Mouse (Mus musculus): ENCODE measurements around the gene Id2. TPM values are rescaled to one million over a fixed set of nuclear protein-coding genes. Genes with fewer than 3 reads are reported as not detected.

The Id2 gene
- polyA plus RNA-seq (2012; rRNA removed) = 130 and 168 TPM in 2 replicates

DNA sequence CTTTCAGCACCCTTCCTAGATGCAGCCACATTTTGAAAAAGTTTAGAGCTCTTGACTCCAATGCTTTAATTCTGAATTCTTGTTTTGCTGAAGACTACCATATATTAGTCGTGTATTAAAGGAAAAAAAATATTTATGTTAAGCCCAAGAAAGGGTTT is at the start of gene Id2:
Gene Id2, minus strand, starts transcription at position 89 of the 158 bp plus-strand sequence.
- no peak for DNase-seq (ENCODE audit: low read depth)
- TF ChIP-seq POLR2A (IDR thresholded peaks at IDR 0.05; ENCODE audit: borderline replicate concordance, extremely low read depth, insufficient read depth, insufficient read length, poor library complexity, severe bottlenecking) (no peak), CTCF (IDR thresholded peaks at IDR 0.05; ENCODE audit: borderline replicate concordance, extremely low read depth, insufficient read depth, insufficient read length) (no peak)

GRCm38 (mm10) chr12:25145344-25145698 is 48.4 kb upstream of the Id2 start:
- TF ChIP-seq CTCF (IDR thresholded peaks at IDR 0.05; ENCODE audit: borderline replicate concordance, extremely low read depth, insufficient read depth, insufficient read length) (no peak), POLR2A (IDR thresholded peaks at IDR 0.05; ENCODE audit: borderline replicate concordance, extremely low read depth, insufficient read depth, insufficient read length, poor library complexity, severe bottlenecking) (no peak)
- DNase-seq (ENCODE audit: low read depth) = no peak

DNA sequence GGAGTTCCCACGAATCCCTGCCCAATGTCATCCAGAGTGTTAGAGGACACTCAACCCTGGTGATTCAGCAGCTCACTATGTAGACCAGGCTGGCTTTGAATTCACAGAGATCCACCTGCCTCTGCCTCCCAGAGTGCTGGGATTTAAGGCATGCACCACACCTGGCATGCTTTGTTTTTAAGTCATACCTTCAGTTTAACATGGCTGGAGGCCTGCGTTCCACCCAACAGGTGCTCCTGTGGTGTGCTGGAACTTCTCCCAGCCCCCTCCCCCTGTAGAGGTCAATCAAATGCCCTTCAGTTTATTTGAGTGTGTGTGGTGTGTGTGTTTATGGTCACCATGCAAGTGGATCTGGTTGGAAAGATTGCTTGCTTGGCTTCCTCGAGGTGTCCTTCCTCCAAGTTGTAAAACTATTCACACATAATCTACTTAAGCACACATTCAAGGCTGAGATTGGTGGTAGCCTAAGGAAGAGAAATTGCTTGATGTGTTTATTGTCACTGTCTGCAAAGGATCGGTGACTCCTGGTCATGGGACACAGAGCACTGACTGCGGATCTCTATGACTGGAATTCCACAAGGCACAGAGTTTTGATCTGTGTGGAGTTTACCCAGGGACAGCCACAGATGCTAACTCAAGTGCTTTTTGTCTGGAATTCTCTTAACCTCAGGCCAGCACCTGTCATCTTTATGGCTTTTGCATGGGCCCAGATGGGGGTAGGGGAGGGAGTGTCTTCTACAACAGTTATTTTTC is 47.8 kb upstream of the Id2 start:
- no peak for TF ChIP-seq CTCF (IDR thresholded peaks at IDR 0.05; ENCODE audit: borderline replicate concordance, extremely low read depth, insufficient read depth, insufficient read length)
- no peak for TF ChIP-seq POLR2A (IDR thresholded peaks at IDR 0.05; ENCODE audit: borderline replicate concordance, extremely low read depth, insufficient read depth, insufficient read length, poor library complexity, severe bottlenecking)
- no peak for DNase-seq (ENCODE audit: low read depth)

GRCm38 (mm10) chr12:25143492-25143891 is 46.6 kb upstream of the Id2 start:
- DNase-seq (ENCODE audit: low read depth) = no peak
- no peak for TF ChIP-seq POLR2A (IDR thresholded peaks at IDR 0.05; ENCODE audit: borderline replicate concordance, extremely low read depth, insufficient read depth, insufficient read length, poor library complexity, severe bottlenecking)
- TF ChIP-seq CTCF (IDR thresholded peaks at IDR 0.05; ENCODE audit: borderline replicate concordance, extremely low read depth, insufficient read depth, insufficient read length) = no peak

DNA sequence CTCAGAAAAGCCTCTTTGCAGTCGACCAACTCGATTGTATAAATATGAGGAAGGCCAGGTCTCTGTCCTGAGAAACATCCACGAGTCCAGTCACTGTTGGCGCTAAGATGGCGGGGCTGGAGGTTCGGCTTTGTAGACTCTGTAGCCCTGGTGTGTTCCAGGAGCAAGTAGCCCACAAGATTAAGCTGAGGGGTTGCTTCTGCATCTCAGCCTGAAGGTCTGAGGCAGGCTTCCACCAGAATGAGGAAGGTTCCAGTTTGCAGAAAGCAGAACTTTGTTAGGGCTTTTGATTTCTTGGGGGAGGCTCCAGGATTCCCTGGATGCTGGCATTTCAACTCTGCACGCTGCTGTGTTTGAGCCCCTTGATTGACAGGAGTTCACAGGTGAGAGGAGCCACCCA is 45.3 kb upstream of the Id2 start:
- DNase-seq (ENCODE audit: low read depth) = no peak
- TF ChIP-seq POLR2A (IDR thresholded peaks at IDR 0.05; ENCODE audit: borderline replicate concordance, extremely low read depth, insufficient read depth, insufficient read length, poor library complexity, severe bottlenecking) (no peak), CTCF (IDR thresholded peaks at IDR 0.05; ENCODE audit: borderline replicate concordance, extremely low read depth, insufficient read depth, insufficient read length) (no peak)

GRCm38 (mm10) chr12:25141311-25141710 is 44.4 kb upstream of the Id2 start:
- DNase-seq (ENCODE audit: low read depth) = no peak
- no peak for TF ChIP-seq POLR2A (IDR thresholded peaks at IDR 0.05; ENCODE audit: borderline replicate concordance, extremely low read depth, insufficient read depth, insufficient read length, poor library complexity, severe bottlenecking)
- no peak for TF ChIP-seq CTCF (IDR thresholded peaks at IDR 0.05; ENCODE audit: borderline replicate concordance, extremely low read depth, insufficient read depth, insufficient read length)

- no peak for DNase-seq (ENCODE audit: low read depth)
- no peak for TF ChIP-seq CTCF (IDR thresholded peaks at IDR 0.05; ENCODE audit: borderline replicate concordance, extremely low read depth, insufficient read depth, insufficient read length)
These were observed 43.2 kb upstream of the Id2 start for GRCm38 (mm10) chr12:25140115-25140514.

DNA sequence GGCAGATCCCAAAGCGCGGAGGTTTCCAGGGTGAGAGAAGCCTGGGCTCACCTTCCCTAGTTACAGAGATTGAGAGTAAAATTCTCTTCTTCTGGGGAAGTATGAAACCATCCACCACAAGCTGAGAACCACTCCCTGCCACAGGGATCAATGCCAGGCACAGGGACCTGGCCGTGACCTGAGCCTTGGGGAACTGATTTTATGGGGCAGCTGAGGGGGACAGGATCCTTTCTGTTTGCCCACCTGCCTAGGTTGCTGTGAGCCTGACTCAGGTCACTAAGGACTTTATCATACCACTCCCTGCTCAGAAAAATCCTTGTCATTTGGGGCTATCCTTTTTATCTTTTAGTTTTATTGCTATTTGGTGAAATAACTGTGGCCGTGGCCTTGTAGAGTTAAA is 41.7 kb upstream of the Id2 start:
- TF ChIP-seq POLR2A (IDR thresholded peaks at IDR 0.05; ENCODE audit: borderline replicate concordance, extremely low read depth, insufficient read depth, insufficient read length, poor library complexity, severe bottlenecking) = no peak
- TF ChIP-seq CTCF (IDR thresholded peaks at IDR 0.05; ENCODE audit: borderline replicate concordance, extremely low read depth, insufficient read depth, insufficient read length) = no peak
- DNase-seq (ENCODE audit: low read depth) = no peak

DNA sequence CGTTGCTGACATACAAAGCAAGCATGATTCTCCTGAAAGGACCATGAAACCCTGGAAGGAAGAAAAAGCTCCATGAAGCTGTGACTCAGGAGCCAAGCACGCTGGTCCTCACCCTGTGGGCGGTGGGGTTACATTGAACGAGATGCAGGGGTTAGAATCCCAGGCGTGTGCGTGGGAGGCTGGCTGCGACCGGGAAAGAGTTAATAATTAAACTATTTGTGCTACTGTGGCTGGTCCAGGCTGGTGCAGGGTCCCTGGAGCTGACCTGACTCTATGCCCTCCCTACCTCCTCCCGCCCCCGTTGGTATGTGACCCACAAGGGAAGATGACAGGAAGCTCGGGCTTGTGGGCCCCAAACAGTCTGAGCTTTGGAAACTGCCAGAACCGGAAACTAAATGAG is 35.1 kb upstream of the Id2 start:
- TF ChIP-seq POLR2A (IDR thresholded peaks at IDR 0.05; ENCODE audit: borderline replicate concordance, extremely low read depth, insufficient read depth, insufficient read length, poor library complexity, severe bottlenecking) (no peak), CTCF (IDR thresholded peaks at IDR 0.05; ENCODE audit: borderline replicate concordance, extremely low read depth, insufficient read depth, insufficient read length) (no peak)
- no peak for DNase-seq (ENCODE audit: low read depth)

- TF ChIP-seq POLR2A (IDR thresholded peaks at IDR 0.05; ENCODE audit: borderline replicate concordance, extremely low read depth, insufficient read depth, insufficient read length, poor library complexity, severe bottlenecking) = no peak
- TF ChIP-seq CTCF (IDR thresholded peaks at IDR 0.05; ENCODE audit: borderline replicate concordance, extremely low read depth, insufficient read depth, insufficient read length) = no peak
- no peak for DNase-seq (ENCODE audit: low read depth)
These were observed 30.7 kb upstream of the Id2 start for GRCm38 (mm10) chr12:25127629-25128028.

- TF ChIP-seq CTCF (IDR thresholded peaks at IDR 0.05; ENCODE audit: borderline replicate concordance, extremely low read depth, insufficient read depth, insufficient read length) (no peak), POLR2A (IDR thresholded peaks at IDR 0.05; ENCODE audit: borderline replicate concordance, extremely low read depth, insufficient read depth, insufficient read length, poor library complexity, severe bottlenecking) (no peak)
- DNase-seq (ENCODE audit: low read depth) = peak; percentile 8
These were observed 29.3 kb upstream of the Id2 start for GRCm38 (mm10) chr12:25126228-25126627.

DNA sequence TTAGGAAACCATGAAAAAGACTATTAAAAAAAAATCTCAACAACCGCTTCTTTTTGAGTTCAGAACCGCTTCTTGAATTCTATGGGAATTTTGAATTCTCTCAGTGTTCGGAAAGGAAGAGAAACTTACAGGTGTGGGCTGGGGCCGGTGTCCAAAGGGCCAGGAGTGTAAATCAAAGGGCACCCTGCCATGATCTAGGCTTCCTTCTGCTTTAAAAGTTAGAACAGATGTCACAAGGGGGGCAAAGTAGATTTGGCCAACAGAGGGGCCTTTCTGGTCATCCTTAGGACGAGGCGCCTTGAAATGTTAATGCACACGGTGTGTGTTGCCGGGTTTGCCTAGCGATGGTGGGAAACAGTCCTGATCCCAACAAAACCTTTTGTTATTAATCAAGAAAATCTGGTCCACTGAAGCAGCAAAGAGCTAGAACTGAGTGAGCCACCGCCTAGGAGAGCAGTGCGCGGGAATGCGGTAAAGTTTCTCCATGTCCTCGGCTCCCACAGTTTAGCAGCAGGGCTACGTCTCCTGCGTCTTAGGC is 28.4 kb upstream of the Id2 start:
- peak; percentile 70 for DNase-seq (ENCODE audit: low read depth)
- TF ChIP-seq CTCF (IDR thresholded peaks at IDR 0.05; ENCODE audit: borderline replicate concordance, extremely low read depth, insufficient read depth, insufficient read length) = no peak
